Mouse (Mus musculus): ENCODE results near the gene Zmym4.

DNA sequence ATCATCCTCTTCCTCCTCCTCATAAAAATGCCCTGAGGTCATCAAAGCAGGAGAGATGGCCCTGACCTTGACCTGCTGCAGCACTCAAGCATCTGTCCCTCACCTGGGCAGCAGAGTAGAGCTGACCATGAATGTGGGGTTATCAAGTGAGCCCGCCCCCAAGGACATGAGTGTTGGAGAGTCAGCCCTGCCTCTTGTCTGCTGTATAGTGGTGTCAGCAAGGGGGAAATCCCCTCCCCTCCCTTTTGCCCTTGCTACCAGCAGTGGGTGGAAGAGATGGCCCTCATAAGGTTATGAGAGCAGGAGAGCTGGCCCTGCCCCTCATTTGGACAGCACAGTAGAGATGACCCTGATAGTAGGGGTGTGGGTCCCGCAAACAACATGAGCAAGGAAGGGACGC lies 10.5 kb downstream of the Zmym4 start:
- TF ChIP-seq CTCF (conservative IDR thresholded peaks at IDR 0.05; ENCODE audit: low read length), result no peak
- TF ChIP-seq NANOG (IDR thresholded peaks at IDR 0.05; ENCODE audit: borderline replicate concordance, low read length), result no peak

Measured in E14TG2a.4 (cell line).